Mouse (Mus musculus) limb, embryonic 14.5 days (tissue): Measurements from ENCODE around the gene Gm26897. TPM values are rescaled to one million over a fixed set of nuclear protein-coding genes. Genes with fewer than 3 reads are reported as not detected.

Experiments used
- ATAC-seq: fragments of 200-750 bp; cut with Nextera tagmentation; 2 replicates; pipeline ENCODE4 v1.8.0; 2017; ENCODE audit warnings: low read depth, moderate number of reproducible peaks, moderate TSS enrichment; ENCODE audit not compliant: low FRiP score
- DNase-seq: peaks from one replicate; pipeline ENCODE4 v3.0.0-alpha.2; 2015; ENCODE audit warnings: low spot score
- H3K27ac ChIP-seq: fragments of 300-500 bp; sonication (generic); replicated peaks from 2 replicates; pipeline ENCODE4 v1.5.1; 2014; ENCODE audit warnings: low read depth, mild to moderate bottlenecking, low read length, moderate library complexity, mixed read lengths
- H3K27me3 ChIP-seq: fragments of 300-500 bp; sonication (generic); 2 replicates; pipeline ENCODE4 v1.6.1; 2014; ENCODE audit warnings: low read length, mixed read lengths; ENCODE audit not compliant: control insufficient read depth, insufficient read depth
- H3K36me3 ChIP-seq: fragments of 300-500 bp; sonication (generic); 2 replicates; pipeline ENCODE4 v1.6.1; 2014; ENCODE audit warnings: mild to moderate bottlenecking, low read length, moderate library complexity, mixed read lengths; ENCODE audit not compliant: control insufficient read depth, insufficient read depth
- H3K4me1 ChIP-seq: fragments of 300-500 bp; sonication (generic); 2 replicates; pipeline ENCODE4 v1.6.1; 2014; ENCODE audit warnings: antibody characterized with exemption, low read length, mixed read lengths; ENCODE audit not compliant: control insufficient read depth, insufficient read depth
- H3K4me2 ChIP-seq: fragments of 300-500 bp; sonication (generic); replicated peaks from 2 replicates; pipeline ENCODE4 v1.6.1; 2014; ENCODE audit warnings: low read depth, mild to moderate bottlenecking, low read length, moderate library complexity; ENCODE audit not compliant: severe bottlenecking
- H3K4me3 ChIP-seq: fragments of 300-500 bp; sonication (generic); replicated peaks from 2 replicates; pipeline ENCODE4 v1.5.1; 2014; ENCODE audit warnings: low read length
- H3K9ac ChIP-seq: fragments of 300-500 bp; sonication (generic); 2 replicates; pipeline ENCODE4 v1.6.1; 2014; ENCODE audit warnings: mild to moderate bottlenecking, low read depth, low read length, moderate library complexity; ENCODE audit not compliant: severe bottlenecking
- H3K9me3 ChIP-seq: fragments of 300-500 bp; sonication (generic); 2 replicates; pipeline ENCODE4 v1.6.1; 2016; ENCODE audit warnings: low read length; ENCODE audit not compliant: control insufficient read depth
- POLR2A ChIP-seq: fragments of 200-500 bp; IDR thresholded peaks from 2 replicates; pipeline ENCODE4 v1.8.0; 2012; ENCODE audit warnings: inconsistent platforms, mild to moderate bottlenecking, moderate library complexity, borderline replicate concordance; ENCODE audit not compliant: insufficient read depth, insufficient read length; ENCODE audit errors: extremely low read depth
- WGBS: fragments of 180-500 bp; shearing (Covaris S2); extraction: QIAGEN DNeasy Blood & Tissue Kit; methylation state at CpG from one replicate; pipeline ENCODE4 v1.1.7; 2014; 5-methylcytosine and 5-hydroxymethylcytosine counted together
- polyA plus RNA-seq, 2 experiments: library from polyadenylated mRNA; depleted of rRNA in 1 of 2; stranded (reverse) in 1 of 2; unstranded in 1 of 2; fragments of >200 nt; fragmentation: Nextera tagmentation in 1 of 2; extraction: Ambion mirVana in 1 of 2; gene quantifications; 2 replicates each; pipeline versions ENCODE4 v1.2.1 to v1.2.3; 2012 to 2014

Gene Gm26897
- polyA plus RNA-seq, 2 experiments = not detected

DNA sequence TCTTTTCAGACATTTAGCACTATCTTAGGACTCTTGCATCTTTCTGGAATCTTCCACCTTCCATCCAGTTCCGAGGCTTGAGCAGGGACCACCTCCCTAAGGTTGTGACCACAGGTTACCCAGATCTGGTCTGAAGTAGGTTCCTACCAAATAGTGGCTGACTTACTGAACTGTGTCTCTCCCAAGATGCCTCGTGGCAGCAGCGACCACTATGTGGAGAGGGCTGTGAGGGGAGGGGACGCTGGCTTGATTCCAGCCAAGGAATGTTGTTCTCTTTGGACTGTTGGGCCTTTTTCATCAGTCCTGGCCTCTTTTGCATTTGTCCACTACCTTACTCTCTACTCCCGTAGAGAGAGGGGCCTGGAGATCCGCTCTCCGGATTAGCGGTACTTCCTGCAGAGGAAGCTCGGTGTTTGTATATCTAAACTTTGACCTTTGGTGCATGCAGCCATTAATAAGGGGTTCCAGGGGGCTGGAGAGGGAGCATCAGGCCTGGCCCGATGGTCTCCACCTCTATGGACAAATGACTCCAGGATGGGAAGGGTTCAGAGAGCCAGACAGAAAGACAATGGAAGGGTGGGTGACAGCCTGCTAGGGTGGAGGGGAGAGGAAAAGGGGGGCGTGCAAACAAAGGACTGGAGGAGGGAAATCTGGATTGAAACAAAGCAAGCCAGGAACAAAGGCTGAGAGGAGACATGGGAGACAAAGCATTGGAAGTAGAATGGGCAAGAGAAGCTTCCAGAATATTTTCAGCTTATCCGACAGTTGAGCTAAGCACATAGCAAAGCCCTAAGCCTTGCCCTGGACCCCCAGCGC is 39.1 kb downstream of the Gm26897 start:
- WGBS = 50% methylated on average over 13 of the region's 13 CpGs

DNA sequence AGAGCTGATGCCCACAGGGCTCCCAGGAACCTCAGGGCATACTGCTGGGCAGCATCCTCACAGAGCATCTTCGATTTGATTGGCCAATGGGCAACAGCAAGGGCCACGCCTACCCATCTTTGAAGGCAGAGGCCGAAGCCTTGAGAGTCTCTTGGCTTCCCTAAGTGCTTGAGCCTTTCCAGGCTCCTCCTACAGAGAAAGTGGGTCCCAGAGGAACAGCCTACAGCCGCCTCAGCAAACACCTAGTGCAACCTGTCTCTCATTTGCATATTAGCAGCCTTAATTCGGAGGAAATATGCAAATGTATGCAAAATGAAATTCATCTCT is 39.6 kb downstream of the Gm26897 start:
- H3K9me3 ChIP-seq = no peaks in the 10 kb centered on the region
- no peak overlapping the region for H3K27ac ChIP-seq
- H3K4me3 ChIP-seq = no peak overlapping the region
- no peak for DNase-seq
- ATAC-seq = no peak
- no peak overlapping the region for H3K9ac ChIP-seq
- TF ChIP-seq POLR2A = no peak
- H3K27me3 ChIP-seq = no peaks in the 10 kb centered on the region
- WGBS = 63% methylated on average over 5 of the region's 5 CpGs
- H3K36me3 ChIP-seq = no peaks in the 10 kb centered on the region
- peaks cover 29% of the 10 kb centered on the region for H3K4me1 ChIP-seq
- H3K4me2 ChIP-seq = no peak overlapping the region

More for the DNA sequence above, 39.1 kb downstream of the Gm26897 start:
- ATAC-seq (no peak), DNase-seq (no peak)
- no peak overlapping the region for H3K27ac ChIP-seq
- H3K9ac ChIP-seq = no peak overlapping the region
- TF ChIP-seq POLR2A = no peak
- H3K9me3 ChIP-seq = no peaks in the 10 kb centered on the region
- no peak overlapping the region for H3K4me2 ChIP-seq
- no peaks in the 10 kb centered on the region for H3K27me3 ChIP-seq
- peaks cover 29% of the 10 kb centered on the region for H3K4me1 ChIP-seq
- H3K4me3 ChIP-seq = no peak overlapping the region
- H3K36me3 ChIP-seq = no peaks in the 10 kb centered on the region

DNA sequence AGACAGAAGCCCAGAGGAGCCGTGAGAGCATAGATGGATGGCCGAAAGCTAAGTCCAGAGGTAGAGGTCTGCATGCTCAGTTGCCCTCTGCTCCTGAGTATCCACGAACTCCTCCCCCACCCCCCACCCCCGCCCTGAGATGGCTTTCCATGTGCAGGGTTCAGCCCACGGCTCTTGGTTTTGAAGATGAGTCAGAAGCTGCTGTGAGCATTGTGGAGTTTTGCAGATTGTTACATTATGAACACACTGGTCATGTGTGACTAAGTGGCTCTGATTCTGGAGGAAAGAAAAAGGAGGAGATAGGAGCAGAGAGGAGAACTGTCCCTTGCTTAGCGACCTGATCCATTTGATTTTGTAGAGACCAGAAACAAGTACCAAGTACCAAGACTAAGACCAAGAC is 42.5 kb downstream of the Gm26897 start:
- WGBS = 86% methylated on average over 6 of the region's 6 CpGs

DNA sequence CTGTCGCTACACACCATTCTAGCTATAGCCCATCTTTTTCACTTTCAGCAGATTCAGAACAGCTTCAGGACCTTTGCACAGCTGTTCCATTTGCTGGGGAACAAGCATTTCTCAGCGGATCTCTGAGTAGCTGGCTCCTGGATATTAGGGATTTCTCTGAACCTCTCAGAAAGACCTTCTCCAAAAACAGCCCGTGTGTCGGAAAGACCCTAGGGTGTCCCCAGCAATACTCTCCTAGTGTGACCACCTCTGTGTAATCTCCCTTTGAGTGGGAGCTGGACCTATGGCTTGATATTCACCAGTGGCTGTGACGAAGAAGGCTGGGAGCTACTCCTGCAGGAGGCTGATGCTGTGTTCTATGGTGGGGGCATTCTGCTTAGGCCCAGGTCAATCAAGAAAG is 44.4 kb downstream of the Gm26897 start:
- H3K4me1 ChIP-seq = no peaks in the 10 kb centered on the region; the same call in 1 of the 2 replicates
- no peak for ATAC-seq
- H3K36me3 ChIP-seq = no peaks in the 10 kb centered on the region
- H3K27me3 ChIP-seq = no peaks in the 10 kb centered on the region
- 65% methylated on average over 5 of the region's 5 CpGs for WGBS
- TF ChIP-seq POLR2A = no peak
- no peak for DNase-seq
- H3K9ac ChIP-seq = no peak overlapping the region
- H3K27ac ChIP-seq = no peak overlapping the region
- no peaks in the 10 kb centered on the region for H3K9me3 ChIP-seq
- H3K4me3 ChIP-seq = no peak overlapping the region
- H3K4me2 ChIP-seq = no peak overlapping the region

More for the DNA sequence above, 42.5 kb downstream of the Gm26897 start:
- H3K4me3 ChIP-seq = no peak overlapping the region
- no peaks in the 10 kb centered on the region for H3K27me3 ChIP-seq
- no peak overlapping the region for H3K9ac ChIP-seq
- H3K4me2 ChIP-seq = no peak overlapping the region
- H3K36me3 ChIP-seq = no peaks in the 10 kb centered on the region
- DNase-seq = no peak
- no peaks in the 10 kb centered on the region for H3K9me3 ChIP-seq
- no peak for TF ChIP-seq POLR2A
- peaks cover 15% of the 10 kb centered on the region for H3K4me1 ChIP-seq
- H3K27ac ChIP-seq = no peak overlapping the region
- ATAC-seq = no peak

- Histone ChIP-seq H3K9me3 (no peaks in the 10 kb centered on the region), H3K4me2 (no peak overlapping the region), H3K4me1 (no peaks in the 10 kb centered on the region), H3K4me3 (no peak overlapping the region), H3K9ac (no peak overlapping the region), H3K27ac (no peak overlapping the region), H3K27me3 (no peaks in the 10 kb centered on the region), H3K36me3 (no peaks in the 10 kb centered on the region)
- no peak for ATAC-seq
- TF ChIP-seq POLR2A = no peak
- no peak for DNase-seq
- WGBS = 85% methylated on average over 10 of the region's 10 CpGs
Observed at GRCm38 (mm10) chr5:111779776-111780485, 46.2 kb downstream of the Gm26897 start.
